Mouse (Mus musculus) heart, embryonic 11.5 days (tissue): ENCODE results near the gene Cotl1. TPM values are rescaled to one million over a fixed set of nuclear protein-coding genes. Genes with fewer than 3 reads are reported as not detected.

ENCODE experiments used
- ATAC-seq: fragments of 200-750 bp; cut with Nextera tagmentation; replicated peaks from 2 replicates; pipeline ENCODE4 v1.8.0; 2017; ENCODE audit warnings: moderate library complexity; ENCODE audit not compliant: insufficient number of reproducible peaks, low FRiP score, low TSS enrichment
- H3K27ac ChIP-seq: fragments of 300-500 bp; sonication (generic); 2 replicates; pipeline ENCODE4 v1.5.1; 2014; ENCODE audit warnings: mild to moderate bottlenecking, low read depth, low read length
- H3K27me3 ChIP-seq: fragments of 300-500 bp; sonication (generic); 2 replicates; pipeline ENCODE4 v1.6.1; 2014; ENCODE audit warnings: mild to moderate bottlenecking, low read length, mixed read lengths; ENCODE audit not compliant: control insufficient read depth, insufficient read depth
- H3K36me3 ChIP-seq: fragments of 300-500 bp; sonication (generic); 2 replicates; pipeline ENCODE4 v1.6.1; 2014; ENCODE audit warnings: mild to moderate bottlenecking, low read length, moderate library complexity, mixed read lengths; ENCODE audit not compliant: control insufficient read depth, insufficient read depth
- H3K4me1 ChIP-seq: fragments of 300-500 bp; sonication (generic); 2 replicates; pipeline ENCODE4 v1.6.1; 2014; ENCODE audit warnings: low read length; ENCODE audit not compliant: control insufficient read depth, insufficient read depth
- H3K4me2 ChIP-seq: fragments of 300-500 bp; sonication (generic); 2 replicates; pipeline ENCODE4 v1.6.1; 2014; ENCODE audit warnings: mild to moderate bottlenecking, moderate library complexity
- H3K4me3 ChIP-seq: fragments of 300-500 bp; sonication (generic); 2 replicates; pipeline ENCODE4 v1.5.1; 2014; ENCODE audit warnings: low read depth, low read length
- H3K9ac ChIP-seq: fragments of 300-500 bp; sonication (generic); 2 replicates; pipeline ENCODE4 v1.6.1; 2014; ENCODE audit warnings: mild to moderate bottlenecking, low read depth, low read length, moderate library complexity
- H3K9me3 ChIP-seq: fragments of 300-500 bp; sonication (generic); replicated peaks from 2 replicates; pipeline ENCODE4 v1.6.1; 2016; ENCODE audit warnings: low read length; ENCODE audit not compliant: control insufficient read depth
- WGBS: fragments of 180-500 bp; shearing (Covaris S2); extraction: QIAGEN DNeasy Blood & Tissue Kit; methylation state at CpG from one replicate; pipeline ENCODE4 v1.1.7; 2014; ENCODE audit not compliant: insufficient replicate concordance; 5-methylcytosine and 5-hydroxymethylcytosine counted together
- polyA plus RNA-seq: library from polyadenylated mRNA; unstranded; fragments of >200 nt; fragmentation: Nextera tagmentation; extraction: Ambion mirVana; gene quantifications from 2 replicates; pipeline ENCODE4 v1.2.1, GENCODE M21; 2014

The Cotl1 gene
- polyA plus RNA-seq: 110 and 142 TPM in 2 replicates

DNA sequence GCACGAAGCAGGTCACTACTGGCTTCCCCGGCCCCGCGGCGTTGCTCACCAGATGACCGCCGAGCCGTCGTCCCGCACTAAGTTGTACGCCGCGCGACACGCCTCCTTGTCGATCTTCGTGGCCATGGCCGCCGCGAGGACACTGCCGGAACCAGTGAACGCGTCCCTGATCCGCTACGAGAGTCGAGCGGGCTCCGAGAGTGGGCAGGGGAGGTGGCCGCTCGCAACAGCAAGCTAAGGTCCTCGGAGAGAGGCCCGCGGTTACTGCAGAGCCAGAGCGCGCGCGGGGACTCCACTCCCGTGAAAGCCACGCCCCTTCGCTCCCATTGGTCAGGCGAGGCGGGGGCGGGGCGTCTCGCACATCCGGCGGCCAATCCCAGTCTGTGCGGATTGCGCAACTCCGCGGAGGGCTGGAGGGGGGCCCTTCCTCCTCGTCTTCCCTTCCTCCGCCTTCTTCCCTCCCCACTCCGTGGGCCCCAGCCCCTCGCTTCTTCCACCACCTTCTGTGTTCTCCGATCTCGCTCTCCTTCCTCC lies at the start of gene Cotl1:
Gene Cotl1, minus strand, starts transcription at position 270 of the 534 bp plus-strand sequence.
- H3K9me3 ChIP-seq: no peaks in the 10 kb centered on the region
- peak within 1 kb of the TSS; percentile 76 for H3K9ac ChIP-seq
- H3K4me1 ChIP-seq: peaks cover 32% of the 10 kb centered on the region
- H3K4me2 ChIP-seq: peak within 1 kb of the TSS; percentile 96
- 0 out of 2 replicates have a peak, but pooled peaks cover 3% of the 10 kb centered on the region for H3K27me3 ChIP-seq
- peak within 1 kb of the TSS; percentile 35 for H3K27ac ChIP-seq
- no peaks in the 10 kb centered on the region for H3K36me3 ChIP-seq
- ATAC-seq: peak; percentile 90
- WGBS: under 1% methylated on average over 57 of the region's 57 CpGs
- H3K4me3 ChIP-seq: peak within 1 kb of the TSS; percentile 70

DNA sequence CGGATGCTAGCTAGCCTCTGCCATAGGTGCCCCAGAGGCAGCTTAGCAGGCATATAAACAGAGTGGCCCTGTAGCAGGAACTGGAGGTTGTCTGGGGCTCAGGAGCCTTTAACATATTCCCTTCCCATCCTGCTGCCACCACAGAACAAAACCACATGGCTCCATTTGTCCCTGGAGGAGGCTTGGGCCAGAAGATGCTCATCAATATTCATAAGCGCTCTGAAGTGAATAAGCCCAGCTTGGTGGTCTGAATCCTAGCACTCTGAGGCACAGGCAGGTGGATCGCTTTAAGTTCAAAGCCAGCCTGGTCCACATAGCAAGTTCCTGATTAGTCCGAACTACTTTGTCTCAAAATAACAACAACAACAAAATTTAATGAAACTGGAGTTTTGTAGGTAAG lies 47.7 kb upstream of the Cotl1 start:
- no peak overlapping the region for H3K27ac ChIP-seq
- no peak overlapping the region for H3K4me3 ChIP-seq
- H3K4me1 ChIP-seq: peaks cover 9% of the 10 kb centered on the region
- no peaks in the 10 kb centered on the region for H3K9me3 ChIP-seq
- no peak for ATAC-seq
- WGBS: 63% methylated on average over 4 of the region's 4 CpGs
- no peak overlapping the region for H3K4me2 ChIP-seq
- H3K36me3 ChIP-seq: no peaks in the 10 kb centered on the region
- no peaks in the 10 kb centered on the region for H3K27me3 ChIP-seq
- H3K9ac ChIP-seq: no peak overlapping the region

GRCm38 (mm10) chr8:119887130-119887529 lies 46.8 kb upstream of the Cotl1 start:
- Histone ChIP-seq H3K27me3 (no peaks in the 10 kb centered on the region), H3K4me1 (peaks cover 9% of the 10 kb centered on the region), H3K9ac (no peak overlapping the region), H3K4me2 (no peak overlapping the region), H3K9me3 (no peaks in the 10 kb centered on the region), H3K4me3 (no peak overlapping the region), H3K27ac (no peak overlapping the region), H3K36me3 (no peaks in the 10 kb centered on the region)
- ATAC-seq: no peak
- WGBS: 85% methylated on average over 3 of the region's 3 CpGs

DNA sequence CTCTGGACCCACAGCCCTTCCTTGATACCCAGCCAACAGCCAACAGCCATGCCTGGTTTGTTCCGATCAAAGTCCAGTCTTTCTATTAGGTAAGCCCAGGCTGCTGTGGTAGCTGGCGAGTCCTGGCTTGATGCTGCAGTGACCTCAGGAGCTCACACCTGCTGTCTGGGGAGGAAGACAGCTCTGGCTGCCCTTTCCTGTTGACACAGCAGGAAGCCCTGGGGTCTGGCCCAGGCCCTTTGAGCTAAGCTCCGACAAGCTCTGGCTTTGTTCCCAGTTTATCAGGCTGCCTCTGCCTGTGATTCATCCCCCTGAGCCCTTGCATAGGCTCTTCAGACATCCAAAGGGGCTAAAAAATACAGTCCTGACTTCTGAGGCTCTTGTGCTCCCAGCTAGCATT lies 45.3 kb upstream of the Cotl1 start:
- ATAC-seq: peak; percentile 67; the same call in 1 of the 2 replicates
- H3K36me3 ChIP-seq: no peaks in the 10 kb centered on the region
- H3K4me1 ChIP-seq: peaks cover 9% of the 10 kb centered on the region
- no peaks in the 10 kb centered on the region for H3K9me3 ChIP-seq
- 26% methylated on average over 3 of the region's 3 CpGs for WGBS
- H3K4me2 ChIP-seq: no peak overlapping the region
- no peaks in the 10 kb centered on the region for H3K27me3 ChIP-seq
- no peak overlapping the region for H3K9ac ChIP-seq
- H3K4me3 ChIP-seq: no peak overlapping the region
- H3K27ac ChIP-seq: peak overlapping the region; percentile 35; the same call in 1 of the 2 replicates

- Histone ChIP-seq H3K9me3 (no peaks in the 10 kb centered on the region), H3K36me3 (no peaks in the 10 kb centered on the region), H3K9ac (no peak overlapping the region), H3K4me2 (no peak overlapping the region), H3K27me3 (no peaks in the 10 kb centered on the region), H3K4me3 (no peak overlapping the region), H3K27ac (no peak overlapping the region), H3K4me1 (peaks cover 9% of the 10 kb centered on the region)
- no peak for ATAC-seq
- WGBS: 86% methylated on average over 7 of the region's 7 CpGs
Observed at GRCm38 (mm10) chr8:119883281-119883680, 42.9 kb upstream of the Cotl1 start.

DNA sequence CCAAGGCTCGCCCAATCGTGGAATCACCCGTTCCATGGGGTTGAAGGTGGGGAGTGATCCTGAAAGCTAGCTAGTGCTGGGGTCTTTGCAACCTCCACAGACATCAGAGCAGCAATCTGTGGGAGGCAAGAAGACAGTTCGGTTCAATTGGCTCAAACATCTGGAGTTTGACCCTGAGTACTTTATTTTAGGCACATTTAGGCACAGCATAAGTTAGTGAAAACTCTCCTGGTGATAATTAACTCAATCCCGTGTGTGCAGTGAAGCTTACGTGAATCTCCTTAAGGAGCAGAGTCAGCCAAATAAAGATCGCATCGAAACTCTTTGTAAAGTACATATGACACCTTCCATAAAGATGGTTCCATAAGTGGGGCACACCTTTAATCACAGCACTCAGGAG lies 41.6 kb upstream of the Cotl1 start:
- Histone ChIP-seq H3K4me1 (peaks cover 9% of the 10 kb centered on the region), H3K4me2 (no peak overlapping the region), H3K36me3 (no peaks in the 10 kb centered on the region), H3K9me3 (no peaks in the 10 kb centered on the region), H3K27me3 (no peaks in the 10 kb centered on the region), H3K27ac (no peak overlapping the region), H3K9ac (no peak overlapping the region), H3K4me3 (no peak overlapping the region)
- WGBS: 76% methylated on average over 8 of the region's 8 CpGs
- ATAC-seq: no peak

GRCm38 (mm10) chr8:119881301-119881700 lies 41.0 kb upstream of the Cotl1 start:
- H3K27me3 ChIP-seq: no peaks in the 10 kb centered on the region
- 84% methylated on average over 6 of the region's 6 CpGs for WGBS

DNA sequence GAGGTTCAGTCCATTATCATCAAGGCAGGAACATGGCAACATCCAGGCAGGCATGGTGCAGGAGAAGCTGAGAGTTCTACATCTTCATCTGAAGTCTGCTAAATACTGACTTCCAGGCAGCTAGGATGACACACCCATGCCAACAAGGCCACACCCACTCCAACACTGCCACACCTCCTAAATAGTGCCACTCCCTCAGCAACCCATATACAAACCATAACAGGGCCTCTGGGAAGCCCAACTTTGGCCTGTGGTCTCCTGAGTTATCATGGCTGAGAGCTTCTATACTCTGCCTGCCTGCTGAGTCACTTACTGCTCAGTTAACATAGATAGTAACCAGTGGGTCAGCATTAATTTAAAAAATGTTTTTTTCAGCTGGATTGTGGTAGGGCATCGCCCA lies 32.8 kb upstream of the Cotl1 start:
- Histone ChIP-seq H3K9me3 (peaks cover 4% of the 10 kb centered on the region), H3K9ac (no peak overlapping the region), H3K4me2 (no peak overlapping the region), H3K27me3 (peaks cover 4% of the 10 kb centered on the region; the same call in 1 of the 2 replicates), H3K36me3 (peaks cover 23% of the 10 kb centered on the region), H3K4me3 (no peak overlapping the region), H3K4me1 (no peaks in the 10 kb centered on the region), H3K27ac (no peak overlapping the region)
- 97% methylated on average over 1 of the region's 1 CpGs for WGBS
- no peak for ATAC-seq

More at GRCm38 (mm10) chr8:119881301-119881700, 41.0 kb upstream of the Cotl1 start:
- Histone ChIP-seq H3K4me1 (peaks cover 9% of the 10 kb centered on the region), H3K36me3 (no peaks in the 10 kb centered on the region), H3K9ac (no peak overlapping the region), H3K4me3 (no peak overlapping the region), H3K4me2 (no peak overlapping the region), H3K27ac (no peak overlapping the region), H3K9me3 (no peaks in the 10 kb centered on the region)
- ATAC-seq: no peak

DNA sequence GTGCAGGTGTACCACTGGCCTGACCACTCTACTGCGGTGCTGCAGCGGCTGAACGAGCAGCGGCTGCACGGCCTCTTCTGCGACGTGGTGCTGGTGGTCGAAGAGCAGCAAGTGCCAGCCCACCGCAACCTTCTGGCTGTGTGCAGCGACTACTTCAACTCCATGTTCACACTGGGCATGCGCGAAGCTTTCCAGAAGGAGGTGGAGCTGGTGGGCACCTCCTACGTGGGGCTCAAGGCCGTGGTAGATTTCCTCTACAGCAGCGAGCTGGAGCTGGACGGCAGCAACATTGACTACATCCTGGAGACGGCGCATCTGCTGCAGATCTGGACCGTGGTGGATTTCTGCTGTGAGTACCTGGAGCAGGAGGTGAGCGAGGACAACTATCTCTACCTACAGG lies 29.3 kb upstream of the Cotl1 start:
- H3K4me3 ChIP-seq: no peak overlapping the region
- H3K27ac ChIP-seq: no peak overlapping the region
- peaks cover 8% of the 10 kb centered on the region for H3K27me3 ChIP-seq
- ATAC-seq: no peak
- H3K4me2 ChIP-seq: no peak overlapping the region
- H3K36me3 ChIP-seq: peaks cover 23% of the 10 kb centered on the region
- H3K9me3 ChIP-seq: peaks cover 4% of the 10 kb centered on the region
- no peaks in the 10 kb centered on the region for H3K4me1 ChIP-seq
- WGBS: 69% methylated on average over 20 of the region's 20 CpGs
- H3K9ac ChIP-seq: no peak overlapping the region
